Mouse (Mus musculus) forebrain, embryonic 12.5 days (tissue): ENCODE data around the gene Slc18a2. TPM values are rescaled to one million over a fixed set of nuclear protein-coding genes. Genes with fewer than 3 reads are reported as not detected.

ENCODE experiments used
- ATAC-seq: fragments of 200-750 bp; cut with Nextera tagmentation; 2 replicates; pipeline ENCODE4 v1.8.0; 2017; ENCODE audit warnings: moderate TSS enrichment; ENCODE audit not compliant: low FRiP score
- H3K27ac ChIP-seq: fragments of 300-500 bp; sonication (generic); 2 replicates; pipeline ENCODE4 v1.5.1; 2016; ENCODE audit warnings: mild to moderate bottlenecking
- H3K27me3 ChIP-seq: fragments of 300-500 bp; sonication (generic); 2 replicates; pipeline ENCODE4 v1.6.1; 2016; ENCODE audit warnings: mild to moderate bottlenecking
- H3K36me3 ChIP-seq: fragments of 300-500 bp; sonication (generic); replicated peaks from 2 replicates; pipeline ENCODE4 v1.6.1; 2016; ENCODE audit warnings: mild to moderate bottlenecking
- H3K4me1 ChIP-seq: fragments of 300-500 bp; sonication (generic); 2 replicates; pipeline ENCODE4 v1.6.1; 2016
- H3K4me2 ChIP-seq: fragments of 300-500 bp; sonication (generic); 2 replicates; pipeline ENCODE4 v1.6.1; 2016; ENCODE audit warnings: mild to moderate bottlenecking, moderate library complexity
- H3K4me3 ChIP-seq: fragments of 300-500 bp; sonication (generic); replicated peaks from 2 replicates; pipeline ENCODE4 v1.5.1; 2016; ENCODE audit warnings: mild to moderate bottlenecking
- H3K9ac ChIP-seq: fragments of 300-500 bp; sonication (generic); 2 replicates; pipeline ENCODE4 v1.6.1; 2016; ENCODE audit warnings: mild to moderate bottlenecking
- H3K9me3 ChIP-seq: fragments of 300-500 bp; sonication (generic); 2 replicates; pipeline ENCODE4 v1.6.1; 2016
- WGBS: fragments of 180-500 bp; shearing (Covaris S2); methylation state at CpG from one replicate; pipeline ENCODE4 v1.1.7; 2016; 5-methylcytosine and 5-hydroxymethylcytosine counted together
- polyA plus RNA-seq: library from polyadenylated mRNA; unstranded; fragments of >200 nt; fragmentation: Nextera tagmentation; extraction: Ambion mirVana; gene quantifications from 2 replicates; pipeline ENCODE4 v1.2.1, GENCODE M21; 2016

Slc18a2 gene
- 22.1 and 27.7 TPM in 2 replicates for polyA plus RNA-seq

DNA sequence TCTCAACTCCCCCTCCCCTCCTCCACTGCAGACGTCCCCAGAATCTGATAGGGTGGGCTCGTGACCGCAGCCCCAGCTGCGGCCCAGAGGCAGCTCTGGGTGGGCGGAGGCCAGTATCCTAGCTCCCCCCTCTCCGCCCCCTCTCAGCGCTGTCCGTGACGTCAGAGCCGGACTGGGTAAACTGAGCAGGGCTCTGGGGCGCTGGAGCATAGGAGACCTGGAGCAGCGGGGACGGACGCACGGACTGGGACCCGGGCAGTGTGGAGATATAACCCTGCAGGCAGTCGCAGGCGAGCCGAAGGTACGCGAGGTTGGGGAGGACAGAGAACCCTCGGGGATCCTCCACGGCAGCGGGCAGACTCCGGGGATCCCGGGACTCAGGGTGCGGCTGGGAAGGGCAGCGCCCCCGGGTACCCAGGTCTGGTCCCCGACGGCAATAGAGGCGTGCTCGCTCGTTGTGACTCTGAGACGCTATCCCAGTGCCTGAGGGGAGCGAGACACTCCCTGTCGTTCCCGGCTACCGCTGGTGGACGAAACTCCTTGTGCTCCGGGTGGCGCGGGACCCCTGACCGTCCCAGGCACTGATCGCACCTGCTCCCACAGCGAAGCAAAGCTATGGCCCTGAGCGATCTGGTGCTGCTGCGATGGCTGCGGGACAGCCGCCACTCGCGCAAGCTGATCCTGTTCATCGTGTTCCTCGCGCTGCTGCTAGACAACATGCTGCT lies at the start of gene Slc18a2:
Gene Slc18a2 (plus strand): TSS at position 179 of the 725 bp plus-strand sequence.
- H3K9ac ChIP-seq = peak within 1 kb of the TSS; percentile 58
- ATAC-seq = peak; percentile 79
- peaks cover 48% of the 10 kb centered on the region for H3K27me3 ChIP-seq
- H3K4me2 ChIP-seq = peak within 1 kb of the TSS; percentile 83
- no peaks in the 10 kb centered on the region for H3K9me3 ChIP-seq
- H3K27ac ChIP-seq = 0 out of 2 replicates have a peak within 1 kb of the TSS, but pooled peaks have one; percentile 13
- H3K4me3 ChIP-seq = peak within 1 kb of the TSS; percentile 49
- 2% methylated on average over 54 of the region's 55 CpGs for WGBS
- no peaks in the 10 kb centered on the region for H3K36me3 ChIP-seq
- H3K4me1 ChIP-seq = peaks cover 37% of the 10 kb centered on the region

DNA sequence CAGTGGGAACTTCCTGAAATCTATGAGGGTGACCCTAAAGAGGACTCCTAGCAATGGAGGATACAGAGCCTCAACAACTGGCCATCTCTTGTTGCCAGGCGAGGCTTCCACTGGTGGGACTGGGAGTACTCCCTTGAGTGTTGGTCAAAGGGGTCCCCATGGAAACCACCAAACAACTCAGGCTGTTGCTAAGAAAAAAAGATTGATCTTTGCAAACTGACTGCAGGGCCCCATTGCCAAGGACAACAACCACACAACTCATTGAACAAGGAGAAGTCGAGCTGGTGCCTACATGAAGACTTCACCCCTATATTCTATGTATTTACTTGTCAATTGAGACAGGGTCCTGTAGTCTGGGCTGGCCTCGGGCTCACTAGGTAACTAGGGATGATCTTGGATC lies 43.8 kb upstream of the Slc18a2 start:
- H3K4me3 ChIP-seq = no peak overlapping the region
- H3K4me1 ChIP-seq = peaks cover 4% of the 10 kb centered on the region; the same call in 1 of the 2 replicates
- WGBS = 85% methylated on average over 3 of the region's 3 CpGs
- H3K9ac ChIP-seq = no peak overlapping the region
- no peak for ATAC-seq
- no peak overlapping the region for H3K27ac ChIP-seq
- no peak overlapping the region for H3K4me2 ChIP-seq
- H3K9me3 ChIP-seq = no peaks in the 10 kb centered on the region
- no peaks in the 10 kb centered on the region for H3K36me3 ChIP-seq
- peaks cover 9% of the 10 kb centered on the region; the same call in 1 of the 2 replicates for H3K27me3 ChIP-seq

DNA sequence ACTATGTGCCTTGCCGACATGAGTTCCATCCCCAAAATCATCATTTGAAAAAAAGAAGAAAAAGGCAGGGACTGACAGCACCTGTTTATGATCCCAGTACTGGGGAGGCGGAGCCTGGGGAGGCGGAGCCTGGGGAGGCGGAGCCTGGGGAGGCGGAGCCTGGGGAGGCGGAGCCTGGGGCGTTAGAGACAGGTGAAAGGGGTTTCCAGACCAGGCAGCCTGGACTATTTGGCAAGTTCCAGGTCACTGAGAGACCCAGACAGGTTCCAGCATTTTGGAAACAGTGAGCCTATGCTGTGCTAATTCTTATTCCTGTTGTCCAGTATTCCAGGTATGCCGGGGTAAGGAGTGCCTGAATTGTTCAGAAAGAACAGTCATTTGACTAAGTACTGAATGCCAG lies 41.7 kb upstream of the Slc18a2 start, which contains the start of gene Kcnk18:
Gene Kcnk18 (plus strand): TSS at position 224 of the 400 bp plus-strand sequence.
- Histone ChIP-seq H3K36me3 (no peaks in the 10 kb centered on the region), H3K4me1 (peaks cover 4% of the 10 kb centered on the region; the same call in 1 of the 2 replicates), H3K9me3 (no peaks in the 10 kb centered on the region), H3K9ac (no peak within 1 kb of the TSS), H3K27ac (no peak within 1 kb of the TSS), H3K27me3 (peaks cover 9% of the 10 kb centered on the region; the same call in 1 of the 2 replicates), H3K4me2 (no peak within 1 kb of the TSS), H3K4me3 (no peak within 1 kb of the TSS)
- ATAC-seq = no peak
- WGBS = 86% methylated on average over 8 of the region's 8 CpGs

DNA sequence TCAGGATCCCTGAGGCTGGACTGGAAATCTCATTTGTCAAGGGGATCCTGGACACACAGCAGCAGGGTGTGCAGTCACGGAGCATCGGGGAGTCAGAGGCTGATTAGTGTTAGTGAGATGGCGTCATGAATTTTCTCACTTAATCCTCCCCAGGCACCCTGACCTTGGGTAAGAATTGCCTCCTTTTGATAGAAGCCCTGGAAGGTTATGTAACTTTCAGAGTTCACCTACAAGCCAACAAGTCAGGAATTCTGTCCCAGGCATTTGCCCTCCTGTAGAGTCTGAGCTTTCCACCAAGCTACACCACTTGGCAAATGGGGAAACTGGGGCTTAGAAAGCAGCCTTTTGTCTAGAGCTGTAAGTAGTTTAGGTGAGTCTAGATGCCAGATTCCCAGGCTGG lies 39.6 kb upstream of the Slc18a2 start:
- Histone ChIP-seq H3K27me3 (peaks cover 9% of the 10 kb centered on the region; the same call in 1 of the 2 replicates), H3K4me2 (no peak overlapping the region), H3K4me1 (peaks cover 4% of the 10 kb centered on the region; the same call in 1 of the 2 replicates), H3K4me3 (no peak overlapping the region), H3K9me3 (no peaks in the 10 kb centered on the region), H3K9ac (no peak overlapping the region), H3K27ac (no peak overlapping the region), H3K36me3 (no peaks in the 10 kb centered on the region)
- WGBS = 61% methylated on average over 3 of the region's 3 CpGs
- no peak for ATAC-seq

DNA sequence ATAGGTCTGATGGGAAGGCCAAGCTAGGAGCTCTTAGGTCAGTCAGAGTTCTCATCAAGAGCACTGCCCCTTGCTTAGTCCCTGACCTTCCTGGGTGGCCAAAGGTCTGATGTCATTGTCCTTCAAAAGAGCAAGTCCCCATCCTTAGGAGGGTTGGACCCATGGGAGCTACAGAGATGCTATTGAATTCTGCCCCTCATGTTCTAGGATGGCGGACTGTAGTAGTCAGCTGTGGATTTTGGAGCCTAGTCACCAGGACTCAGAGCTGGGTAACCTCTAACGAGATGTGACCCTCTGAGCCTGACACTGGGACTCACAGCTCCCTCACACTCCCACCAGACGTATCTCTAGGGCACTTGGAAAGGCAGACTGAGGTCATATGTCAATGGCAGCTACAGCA lies 32.3 kb upstream of the Slc18a2 start:
- 80% methylated on average over 3 of the region's 3 CpGs for WGBS
- no peaks in the 10 kb centered on the region for H3K4me1 ChIP-seq
- H3K4me2 ChIP-seq = no peak overlapping the region
- H3K4me3 ChIP-seq = no peak overlapping the region
- H3K9me3 ChIP-seq = no peaks in the 10 kb centered on the region
- no peak overlapping the region for H3K9ac ChIP-seq
- H3K36me3 ChIP-seq = no peaks in the 10 kb centered on the region
- no peaks in the 10 kb centered on the region for H3K27me3 ChIP-seq
- ATAC-seq = no peak
- H3K27ac ChIP-seq = no peak overlapping the region

DNA sequence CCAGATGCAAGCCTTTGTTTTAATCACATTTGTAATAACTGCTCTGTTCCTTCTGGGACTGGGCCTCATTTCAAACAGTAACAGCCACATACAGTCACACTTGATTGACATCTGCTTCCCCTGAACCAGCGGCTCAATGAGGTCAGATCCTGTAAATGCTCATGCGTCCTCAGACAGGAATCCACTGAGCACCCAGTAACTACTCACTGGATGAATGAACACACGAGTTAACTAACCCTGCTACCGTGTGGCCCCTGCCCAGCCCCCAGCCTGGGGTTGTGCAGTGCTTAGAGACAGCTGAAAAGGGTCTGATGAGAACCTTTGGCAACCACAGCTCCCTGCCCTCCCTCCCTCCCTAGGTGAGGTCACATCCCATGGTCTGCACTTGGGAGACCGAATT lies 27.9 kb upstream of the Slc18a2 start:
- Histone ChIP-seq H3K36me3 (no peaks in the 10 kb centered on the region), H3K4me3 (no peak overlapping the region), H3K4me1 (no peaks in the 10 kb centered on the region), H3K9ac (no peak overlapping the region), H3K4me2 (no peak overlapping the region), H3K27me3 (0 out of 2 replicates have a peak, but pooled peaks cover 5% of the 10 kb centered on the region), H3K9me3 (no peaks in the 10 kb centered on the region), H3K27ac (no peak overlapping the region)
- whole genome bisulfite sequencing = 72% methylated on average over 5 of the region's 5 CpGs
- no peak for ATAC-seq

DNA sequence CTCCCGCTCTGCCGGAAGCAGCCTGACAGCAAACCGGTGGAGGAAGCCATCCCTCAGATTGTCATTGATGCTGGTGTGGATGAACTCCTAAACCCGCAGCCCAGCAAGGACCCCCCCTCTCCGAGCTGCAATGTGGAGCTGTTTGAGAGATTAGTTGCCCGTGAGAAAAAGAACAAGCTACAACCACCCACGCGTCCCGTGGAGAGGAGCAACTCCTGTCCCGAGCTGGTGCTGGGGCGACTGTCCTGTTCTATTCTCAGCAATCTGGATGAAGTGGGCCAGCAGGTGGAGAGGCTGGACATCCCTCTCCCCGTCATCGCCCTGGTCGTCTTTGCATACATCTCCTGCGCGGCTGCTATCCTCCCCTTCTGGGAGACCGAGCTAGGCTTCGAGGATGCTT lies 25.7 kb upstream of the Slc18a2 start:
- Histone ChIP-seq H3K4me1 (no peaks in the 10 kb centered on the region), H3K4me3 (no peak overlapping the region), H3K27ac (no peak overlapping the region), H3K9me3 (no peaks in the 10 kb centered on the region), H3K9ac (no peak overlapping the region), H3K4me2 (no peak overlapping the region), H3K27me3 (peaks cover 22% of the 10 kb centered on the region), H3K36me3 (no peaks in the 10 kb centered on the region)
- 94% methylated on average over 18 of the region's 18 CpGs for WGBS
- ATAC-seq = no peak

DNA sequence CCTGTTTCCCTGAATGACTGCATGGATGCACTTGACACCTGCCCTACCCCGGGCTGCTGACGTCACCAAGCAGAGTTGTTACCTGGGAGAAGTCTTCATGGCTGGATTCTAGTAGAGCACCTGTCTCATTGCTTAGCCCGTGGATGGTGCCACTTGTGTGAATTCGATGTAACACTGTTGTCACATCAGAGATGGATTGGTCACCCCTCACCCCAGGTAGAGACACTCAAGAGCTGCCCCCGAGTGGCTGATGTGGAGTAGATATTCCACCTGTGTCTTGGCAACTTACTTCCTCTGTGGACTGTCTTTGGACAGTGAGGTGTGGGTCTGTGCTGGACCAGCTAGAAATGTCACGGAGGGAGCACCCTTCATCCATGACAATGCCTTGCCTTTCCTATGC lies 24.6 kb upstream of the Slc18a2 start:
- no peaks in the 10 kb centered on the region for H3K36me3 ChIP-seq
- H3K4me1 ChIP-seq = no peaks in the 10 kb centered on the region
- 86% methylated on average over 6 of the region's 6 CpGs for WGBS
- H3K9me3 ChIP-seq = no peaks in the 10 kb centered on the region
- no peak overlapping the region for H3K4me3 ChIP-seq
- H3K4me2 ChIP-seq = no peak overlapping the region
- H3K27ac ChIP-seq = no peak overlapping the region
- peaks cover 25% of the 10 kb centered on the region for H3K27me3 ChIP-seq
- no peak overlapping the region for H3K9ac ChIP-seq
- no peak for ATAC-seq

DNA sequence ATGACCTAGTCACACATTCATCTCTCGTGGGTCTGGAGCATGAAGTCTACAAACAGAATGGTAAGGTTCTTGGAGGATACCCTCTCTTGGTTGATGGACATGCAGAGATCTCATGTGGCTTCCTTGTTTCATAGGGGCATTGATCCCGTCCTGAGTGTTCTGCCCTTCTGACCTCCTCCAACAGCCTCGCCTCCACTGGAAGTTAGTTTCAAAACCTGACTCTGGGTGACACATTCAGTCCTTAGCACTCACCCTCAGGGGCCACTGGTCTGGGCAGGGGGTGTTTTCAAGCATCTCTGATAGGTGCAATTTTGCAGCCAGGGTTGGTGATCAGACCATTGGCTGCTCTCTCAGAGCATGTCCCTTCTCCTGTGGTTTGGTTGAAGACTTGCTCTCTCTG lies 22.1 kb upstream of the Slc18a2 start:
- H3K27ac ChIP-seq = no peak overlapping the region
- H3K4me3 ChIP-seq = no peak overlapping the region
- no peak overlapping the region for H3K9ac ChIP-seq
- peaks cover 25% of the 10 kb centered on the region for H3K27me3 ChIP-seq
- ATAC-seq = no peak
- no peaks in the 10 kb centered on the region for H3K4me1 ChIP-seq
- H3K4me2 ChIP-seq = no peak overlapping the region
- WGBS = 78% methylated on average over 3 of the region's 3 CpGs
- no peaks in the 10 kb centered on the region for H3K9me3 ChIP-seq
- H3K36me3 ChIP-seq = no peaks in the 10 kb centered on the region

DNA sequence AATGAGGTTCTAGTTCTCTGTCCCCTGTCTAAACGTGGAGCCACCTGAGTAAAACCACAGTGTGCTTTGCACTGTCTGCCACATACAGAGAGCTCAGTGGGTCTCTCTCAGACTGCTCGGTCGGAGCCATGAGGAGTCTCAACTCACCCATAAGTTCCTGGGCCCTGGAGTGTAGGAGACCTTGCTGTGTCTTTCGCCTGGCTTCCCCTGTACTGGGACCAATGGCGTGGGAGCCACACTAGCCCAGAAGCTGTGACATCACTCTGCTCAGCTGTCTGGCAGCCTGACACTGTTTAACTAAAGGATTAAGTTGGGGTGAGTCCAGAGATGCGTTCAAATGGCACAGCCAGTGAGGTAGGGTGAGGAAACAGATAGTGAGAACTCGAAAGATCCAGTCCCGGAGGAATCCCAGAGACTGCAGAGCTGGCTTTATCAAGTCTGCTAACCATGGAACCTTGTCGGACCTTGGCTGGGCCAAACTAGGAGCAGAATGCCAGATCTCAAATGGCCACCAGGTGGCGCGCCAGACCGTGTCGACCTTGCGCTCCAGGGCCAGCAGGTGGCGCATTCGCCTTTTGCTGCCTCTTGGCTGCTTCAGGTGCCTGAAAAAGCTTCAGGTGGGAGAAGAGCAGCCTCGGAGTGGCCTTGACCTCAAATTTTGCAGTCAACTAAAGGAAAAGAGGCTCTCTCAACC lies 21.4 kb upstream of the Slc18a2 start:
- Histone ChIP-seq H3K4me3 (no peak overlapping the region), H3K4me2 (no peak overlapping the region), H3K9me3 (no peaks in the 10 kb centered on the region), H3K4me1 (no peaks in the 10 kb centered on the region), H3K36me3 (no peaks in the 10 kb centered on the region), H3K27ac (no peak overlapping the region), H3K27me3 (peaks cover 25% of the 10 kb centered on the region), H3K9ac (no peak overlapping the region)
- 22% methylated on average over 17 of the region's 17 CpGs for WGBS
- ATAC-seq = peak; percentile 64; the same call in 1 of the 2 replicates

DNA sequence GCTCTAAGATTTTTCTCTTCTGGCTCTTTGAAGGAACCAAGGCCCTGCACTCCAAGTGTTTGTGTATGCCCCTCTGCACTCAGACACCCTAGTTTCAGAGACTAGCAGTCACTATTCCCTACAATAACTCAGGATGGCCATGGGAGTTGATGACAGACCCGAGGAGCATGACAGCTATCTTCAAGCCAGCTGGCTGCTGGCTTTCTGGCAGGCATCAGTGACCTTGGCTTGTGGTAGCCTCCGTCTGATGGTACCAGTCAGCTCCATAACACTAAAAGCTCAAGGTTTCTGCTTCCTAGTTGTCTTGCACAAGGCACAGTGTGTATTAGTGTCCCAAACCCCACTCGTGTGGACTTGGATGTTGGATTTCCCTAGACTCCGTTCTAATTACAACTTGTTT lies 18.7 kb upstream of the Slc18a2 start:
- Histone ChIP-seq H3K4me3 (no peak overlapping the region), H3K27me3 (peaks cover 20% of the 10 kb centered on the region)
- 86% methylated on average over 4 of the region's 4 CpGs for WGBS

DNA sequence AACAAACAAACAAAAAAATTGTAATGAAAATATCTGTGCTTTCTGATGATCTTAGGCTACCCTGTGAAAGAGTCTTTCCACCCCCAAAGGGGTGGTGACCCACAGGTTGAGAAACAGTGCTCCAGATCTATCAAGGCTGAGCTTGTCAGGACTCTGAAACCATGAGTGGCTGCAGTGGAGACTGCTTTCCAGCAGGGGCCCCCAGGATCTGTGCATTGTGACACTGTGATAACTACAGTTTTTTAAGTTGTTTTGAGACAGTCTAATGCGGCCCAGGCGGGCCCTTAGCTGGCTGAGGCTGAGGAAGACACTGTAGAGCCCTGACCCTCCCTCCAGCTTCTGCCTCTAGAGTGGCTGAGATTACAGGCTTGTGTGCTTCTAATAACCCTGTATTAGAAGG lies 17.6 kb upstream of the Slc18a2 start:
- 84% methylated on average over 2 of the region's 2 CpGs for WGBS
- Histone ChIP-seq H3K4me3 (no peak overlapping the region), H3K4me2 (no peak overlapping the region), H3K27ac (no peak overlapping the region), H3K36me3 (no peaks in the 10 kb centered on the region), H3K9ac (no peak overlapping the region), H3K9me3 (no peaks in the 10 kb centered on the region), H3K4me1 (peaks cover 5% of the 10 kb centered on the region; the same call in 1 of the 2 replicates), H3K27me3 (peaks cover 20% of the 10 kb centered on the region)
- no peak for ATAC-seq

More for the DNA sequence above, 18.7 kb upstream of the Slc18a2 start:
- H3K36me3 ChIP-seq = no peaks in the 10 kb centered on the region
- H3K27ac ChIP-seq = no peak overlapping the region
- H3K9ac ChIP-seq = no peak overlapping the region
- H3K4me1 ChIP-seq = peaks cover 5% of the 10 kb centered on the region; the same call in 1 of the 2 replicates
- no peak overlapping the region for H3K4me2 ChIP-seq
- ATAC-seq = no peak
- no peaks in the 10 kb centered on the region for H3K9me3 ChIP-seq
